Mouse (Mus musculus) cerebral cortex, adult 2 months (tissue): Measurements from ENCODE around the gene Mmab.

Experiments used
- WGBS: fragments of 180-500 bp; shearing (Covaris S2); methylation state at CpG from one replicate; pipeline ENCODE4 v1.1.7; 2018; 5-methylcytosine and 5-hydroxymethylcytosine counted together

Gene Mmab

GRCm38 (mm10) chr5:114428621-114429020 is 15.2 kb downstream of the Mmab start:
- WGBS = 78% methylated on average over 18 of the region's 18 CpGs

- 43% methylated on average over 6 of the region's 6 CpGs for WGBS
These were observed 17.1 kb downstream of the Mmab start for GRCm38 (mm10) chr5:114426732-114427131.

DNA sequence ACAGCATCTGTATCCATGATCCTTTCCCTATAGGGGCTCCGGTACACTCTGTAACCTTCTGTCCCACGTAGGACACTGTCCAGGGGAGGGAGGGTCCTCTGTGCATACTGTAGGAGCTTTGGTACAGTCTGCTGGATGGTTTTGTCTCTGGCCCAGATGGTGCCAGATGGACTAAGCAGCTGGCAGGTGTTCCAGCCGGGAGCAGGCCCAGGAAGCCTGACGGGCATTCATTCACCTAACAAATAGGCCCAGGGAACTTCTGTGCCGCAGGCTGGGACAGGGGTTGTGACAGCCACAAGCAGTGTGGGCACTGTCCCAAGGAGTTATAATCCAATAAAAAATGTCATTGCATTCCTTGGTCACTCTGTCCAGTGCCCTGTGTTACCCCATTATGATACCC is 19.9 kb downstream of the Mmab start:
- 61% methylated on average over 5 of the region's 5 CpGs for WGBS

GRCm38 (mm10) chr5:114422591-114422990 is 21.3 kb downstream of the Mmab start:
- WGBS = 41% methylated on average over 5 of the region's 5 CpGs

- WGBS = 69% methylated on average over 11 of the region's 11 CpGs
These were observed 22.1 kb downstream of the Mmab start for GRCm38 (mm10) chr5:114421561-114422298.

- WGBS = 81% methylated on average over 8 of the region's 8 CpGs
These were observed 25.3 kb downstream of the Mmab start for GRCm38 (mm10) chr5:114418541-114418940.

- 66% methylated on average over 8 of the region's 8 CpGs for WGBS
These were observed 27.0 kb downstream of the Mmab start for GRCm38 (mm10) chr5:114416855-114417254.

- 93% methylated on average over 5 of the region's 5 CpGs for WGBS
These were observed 28.3 kb downstream of the Mmab start for GRCm38 (mm10) chr5:114415606-114416005.

GRCm38 (mm10) chr5:114413067-114413735 is 30.7 kb downstream of the Mmab start:
- 86% methylated on average over 16 of the region's 16 CpGs for WGBS

GRCm38 (mm10) chr5:114412361-114412998 is 31.4 kb downstream of the Mmab start:
- WGBS = 88% methylated on average over 23 of the region's 23 CpGs

DNA sequence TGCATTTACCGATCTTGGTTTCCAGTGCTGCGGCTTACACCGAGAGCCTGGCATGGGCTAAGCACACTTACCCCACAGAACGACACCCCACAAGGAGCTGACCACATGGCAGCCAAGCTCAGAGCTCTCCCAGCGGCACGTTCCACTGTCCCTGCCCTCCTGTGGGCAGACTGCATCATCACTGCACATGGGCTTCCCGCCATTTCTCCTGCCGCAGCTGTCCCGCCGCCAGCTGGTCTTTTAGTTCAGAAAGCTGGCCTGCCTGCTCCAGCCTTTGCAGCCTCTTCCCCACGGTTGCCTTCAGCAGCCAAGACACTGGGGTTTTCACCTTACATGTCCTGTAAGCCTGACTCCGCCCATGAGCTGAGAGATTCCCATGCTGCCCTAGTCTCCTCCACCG is 33.4 kb downstream of the Mmab start:
- 72% methylated on average over 13 of the region's 13 CpGs for WGBS

GRCm38 (mm10) chr5:114408846-114409245 is 35.0 kb downstream of the Mmab start:
- 94% methylated on average over 11 of the region's 11 CpGs for WGBS

GRCm38 (mm10) chr5:114407810-114408209 is 36.0 kb downstream of the Mmab start:
- WGBS = 93% methylated on average over 9 of the region's 9 CpGs

- WGBS = 53% methylated on average over 10 of the region's 10 CpGs
These were observed 36.6 kb downstream of the Mmab start for GRCm38 (mm10) chr5:114407269-114407668.

GRCm38 (mm10) chr5:114406592-114406991 is 37.3 kb downstream of the Mmab start:
- WGBS = 90% methylated on average over 14 of the region's 14 CpGs

DNA sequence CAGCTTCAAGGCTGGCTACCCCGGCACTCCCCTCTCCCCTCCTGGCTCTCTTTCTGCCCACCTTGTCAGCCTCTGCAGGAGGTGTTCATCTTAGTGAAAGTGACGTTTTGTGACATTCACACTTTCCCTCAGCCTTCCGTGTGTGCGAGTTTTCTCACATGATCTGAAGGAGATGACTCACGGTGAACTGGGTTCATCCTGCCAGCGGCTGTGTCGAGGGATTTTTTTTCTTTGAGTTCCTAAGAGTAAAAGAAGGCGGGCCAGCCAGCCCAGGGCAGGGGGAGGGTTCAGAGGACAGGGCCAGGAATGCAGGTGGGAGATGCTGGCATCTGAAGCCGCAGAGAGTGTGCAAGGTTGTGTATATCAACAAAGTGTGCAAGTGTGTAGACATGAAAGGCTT is 50.7 kb downstream of the Mmab start:
- WGBS = 64% methylated on average over 9 of the region's 9 CpGs

- WGBS = 89% methylated on average over 8 of the region's 8 CpGs
These were observed 59.4 kb downstream of the Mmab start for GRCm38 (mm10) chr5:114384448-114384847.

DNA sequence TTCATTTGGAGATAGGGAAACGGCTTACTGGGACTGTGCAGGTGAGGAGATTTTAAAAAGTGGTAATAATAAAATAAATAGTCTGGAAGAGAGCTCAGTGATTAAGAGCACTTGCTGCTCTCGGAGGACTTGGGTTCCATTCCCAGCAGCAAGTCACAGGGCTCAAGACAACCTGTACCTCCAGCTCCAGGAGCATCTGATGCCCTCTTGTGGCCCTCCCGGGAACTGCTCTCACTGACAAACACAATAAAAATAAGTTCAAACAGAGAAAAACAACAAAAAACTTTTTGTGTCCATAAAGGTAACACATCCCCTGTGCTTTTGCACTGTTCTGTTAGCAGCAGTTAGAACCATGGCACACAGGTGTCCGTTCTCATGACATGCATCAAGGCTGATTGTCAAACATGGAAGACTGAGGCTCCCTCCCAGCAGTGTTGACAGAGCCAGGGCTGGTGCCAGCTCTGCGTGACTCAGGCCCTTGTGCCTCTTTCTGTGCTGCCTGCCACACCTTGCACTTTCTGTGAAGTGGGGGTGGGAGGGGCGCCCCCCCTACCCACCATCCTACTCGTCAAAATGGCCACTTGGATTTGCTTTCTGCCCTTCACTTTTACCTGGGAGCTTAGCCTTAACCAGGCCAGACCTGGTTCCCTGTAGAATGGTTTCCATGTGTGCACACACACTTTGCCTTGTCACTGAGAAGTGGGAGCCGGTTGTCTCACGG is 60.5 kb downstream of the Mmab start:
- 90% methylated on average over 9 of the region's 9 CpGs for WGBS
